Mouse (Mus musculus) kidney, embryonic 16.5 days (tissue): ENCODE measurements around the gene Hmg20b. TPM values are rescaled to one million over a fixed set of nuclear protein-coding genes. Genes with fewer than 3 reads are reported as not detected.

Experiments used
- ATAC-seq: fragments of 200-750 bp; cut with Nextera tagmentation; 2 replicates; pipeline ENCODE4 v1.8.0; 2017; ENCODE audit warnings: moderate TSS enrichment; ENCODE audit not compliant: low FRiP score, low TSS enrichment
- H3K27ac ChIP-seq: fragments of 300-500 bp; sonication (generic); 2 replicates; pipeline ENCODE4 v1.5.1; 2014; ENCODE audit warnings: low read length
- H3K27me3 ChIP-seq: fragments of 300-500 bp; sonication (generic); 2 replicates; pipeline ENCODE4 v1.6.1; 2014; ENCODE audit warnings: low read length, control low read depth, mixed read lengths; ENCODE audit not compliant: insufficient read depth
- H3K36me3 ChIP-seq: fragments of 300-500 bp; sonication (generic); 2 replicates; pipeline ENCODE4 v1.6.1; 2014; ENCODE audit warnings: low read length, control low read depth, mixed read lengths; ENCODE audit not compliant: insufficient read depth
- H3K4me1 ChIP-seq: fragments of 300-500 bp; sonication (generic); 2 replicates; pipeline ENCODE4 v1.6.1; 2014; ENCODE audit warnings: low read length, control low read depth, mixed read lengths; ENCODE audit not compliant: insufficient read depth
- H3K4me2 ChIP-seq: fragments of 300-500 bp; sonication (generic); replicated peaks from 2 replicates; pipeline ENCODE4 v1.6.1; 2014; ENCODE audit warnings: low read depth, low read length
- H3K4me3 ChIP-seq: fragments of 300-500 bp; sonication (generic); 2 replicates; pipeline ENCODE4 v1.5.1; 2014; ENCODE audit warnings: mild to moderate bottlenecking, low read length
- H3K9ac ChIP-seq: fragments of 300-500 bp; sonication (generic); replicated peaks from 2 replicates; pipeline ENCODE4 v1.6.1; 2014; ENCODE audit warnings: low read length
- H3K9me3 ChIP-seq: fragments of 300-500 bp; sonication (generic); 2 replicates; pipeline ENCODE4 v1.6.1; 2016; ENCODE audit warnings: low read length, control low read depth
- WGBS: fragments of 180-500 bp; shearing (Covaris S2); extraction: QIAGEN DNeasy Blood & Tissue Kit; methylation state at CpG from one replicate; pipeline ENCODE4 v1.1.7; 2014; 5-methylcytosine and 5-hydroxymethylcytosine counted together
- polyA plus RNA-seq: library from polyadenylated mRNA; unstranded; fragments of >200 nt; fragmentation: Nextera tagmentation; extraction: Ambion mirVana; gene quantifications from 2 replicates; pipeline ENCODE4 v1.2.1, GENCODE M21; 2015

The Hmg20b gene
- polyA plus RNA-seq, 1 experiment from 2014 or later, result 90.6 TPM

DNA sequence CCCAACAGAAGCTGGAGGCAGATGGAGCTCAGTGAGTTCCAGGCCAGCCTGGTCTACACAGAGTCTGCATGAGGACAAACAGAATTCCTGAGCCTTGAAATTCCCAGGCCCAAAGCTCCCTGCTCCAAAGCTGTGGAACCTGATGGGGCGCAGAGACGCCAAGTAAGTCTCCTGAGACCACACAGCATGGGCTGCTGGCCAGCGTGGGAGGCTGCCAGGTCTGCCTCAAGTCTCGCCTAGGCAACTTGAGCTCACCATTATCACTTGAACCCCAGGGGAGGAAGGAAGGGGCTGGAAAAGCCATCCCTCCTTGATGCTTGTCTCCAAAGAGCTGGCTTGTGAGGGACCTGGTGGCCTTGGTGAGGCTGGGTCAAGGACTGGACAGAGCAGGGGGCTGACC, 20.3 kb downstream of the Hmg20b start:
- H3K4me1 ChIP-seq, result peaks cover 39% of the 10 kb centered on the region

DNA sequence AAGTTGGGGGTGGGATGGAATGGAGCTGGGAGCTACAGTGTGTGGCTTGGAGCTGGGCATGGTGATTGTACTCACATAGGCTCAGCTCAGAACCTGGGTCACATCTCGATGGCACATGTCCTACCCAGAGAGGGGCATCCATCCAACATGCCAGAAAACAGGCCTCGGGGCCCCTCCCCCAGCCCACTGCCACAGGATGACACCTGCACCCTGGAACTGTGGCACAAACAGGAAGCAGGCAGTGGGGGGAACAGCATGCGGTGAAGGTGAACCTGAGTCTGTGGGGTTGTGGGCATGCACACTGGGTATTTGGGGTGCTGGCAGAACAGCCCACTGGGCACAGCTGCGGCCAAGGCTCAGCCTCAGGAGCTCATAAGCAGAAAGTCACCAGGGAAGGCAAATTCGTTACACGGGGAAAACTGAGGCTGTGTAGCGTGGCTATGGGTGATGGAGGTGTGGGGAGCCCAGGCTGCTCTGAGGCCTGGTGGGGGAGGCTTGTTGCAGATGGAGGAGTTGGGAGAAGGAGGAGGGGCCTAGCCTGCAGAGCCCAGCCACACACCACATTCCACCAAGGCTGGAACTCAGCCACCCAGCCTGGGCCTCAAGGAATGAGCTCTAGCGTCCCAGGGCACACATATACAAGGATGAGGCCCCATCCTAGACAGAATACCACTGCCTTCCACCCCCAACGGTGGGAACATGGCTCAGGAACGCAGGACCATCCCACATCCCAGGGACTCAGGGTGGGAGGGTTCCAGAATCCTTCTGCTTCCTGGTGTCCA, 20.9 kb downstream of the Hmg20b start:
- 0 out of 2 replicates have a peak, but pooled peaks cover 4% of the 10 kb centered on the region for H3K27me3 ChIP-seq
- H3K4me3 ChIP-seq, result peak overlapping the region; percentile 26
- H3K9ac ChIP-seq, result peak overlapping the region; percentile 31
- H3K36me3 ChIP-seq, result peaks cover 29% of the 10 kb centered on the region
- H3K4me2 ChIP-seq, result peak overlapping the region; percentile 34
- peak overlapping the region; percentile 89 for H3K27ac ChIP-seq
- H3K4me1 ChIP-seq, result peaks cover 33% of the 10 kb centered on the region
- 50% methylated on average over 10 of the region's 10 CpGs for WGBS
- H3K9me3 ChIP-seq, result no peaks in the 10 kb centered on the region
- peak; percentile 69 for ATAC-seq

More for the DNA sequence above, 20.3 kb downstream of the Hmg20b start:
- peak overlapping the region; percentile 14 for H3K9ac ChIP-seq
- peaks cover 23% of the 10 kb centered on the region for H3K36me3 ChIP-seq
- H3K4me3 ChIP-seq, result peak overlapping the region; percentile 26; the same call in 1 of the 2 replicates
- no peak for ATAC-seq
- H3K9me3 ChIP-seq, result no peaks in the 10 kb centered on the region
- H3K4me2 ChIP-seq, result peak overlapping the region; percentile 34
- 58% methylated on average over 4 of the region's 4 CpGs for WGBS
- peak overlapping the region; percentile 89 for H3K27ac ChIP-seq
- 0 out of 2 replicates have a peak, but pooled peaks cover 4% of the 10 kb centered on the region for H3K27me3 ChIP-seq

DNA sequence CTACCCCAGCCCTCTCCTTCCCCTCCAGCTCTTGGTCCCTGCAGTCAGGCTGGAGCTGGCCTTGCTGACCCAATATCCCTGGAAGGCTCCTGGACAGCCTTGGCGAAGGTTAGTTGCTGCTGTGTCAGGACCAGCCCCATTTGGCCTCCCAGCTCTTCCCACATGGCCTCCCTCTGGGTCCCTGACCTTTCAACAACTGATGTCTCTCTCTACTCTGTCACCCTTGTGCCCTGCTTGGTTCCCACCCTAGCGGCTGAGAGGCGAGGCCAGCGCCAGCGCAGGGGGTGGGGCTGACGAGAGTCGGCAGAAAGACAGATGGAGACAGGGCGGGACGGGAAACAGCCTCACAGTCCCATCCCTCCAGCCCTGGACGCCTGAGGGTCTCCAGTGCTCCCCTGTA, 21.9 kb downstream of the Hmg20b start, which contains the start of gene Tbxa2r:
Tbxa2r (plus strand) TSS at position 346 of the 400 bp plus-strand sequence.
- no peaks in the 10 kb centered on the region for H3K9me3 ChIP-seq
- H3K4me1 ChIP-seq, result peaks cover 29% of the 10 kb centered on the region
- 0 out of 2 replicates have a peak, but pooled peaks cover 4% of the 10 kb centered on the region for H3K27me3 ChIP-seq
- H3K4me2 ChIP-seq, result peak within 1 kb of the TSS; percentile 34
- peak; percentile 39 for ATAC-seq
- peak within 1 kb of the TSS; percentile 31 for H3K9ac ChIP-seq
- H3K36me3 ChIP-seq, result peaks cover 39% of the 10 kb centered on the region
- WGBS, result 12% methylated on average over 10 of the region's 10 CpGs
- peak within 1 kb of the TSS; percentile 89 for H3K27ac ChIP-seq
- H3K4me3 ChIP-seq, result peak within 1 kb of the TSS; percentile 26

DNA sequence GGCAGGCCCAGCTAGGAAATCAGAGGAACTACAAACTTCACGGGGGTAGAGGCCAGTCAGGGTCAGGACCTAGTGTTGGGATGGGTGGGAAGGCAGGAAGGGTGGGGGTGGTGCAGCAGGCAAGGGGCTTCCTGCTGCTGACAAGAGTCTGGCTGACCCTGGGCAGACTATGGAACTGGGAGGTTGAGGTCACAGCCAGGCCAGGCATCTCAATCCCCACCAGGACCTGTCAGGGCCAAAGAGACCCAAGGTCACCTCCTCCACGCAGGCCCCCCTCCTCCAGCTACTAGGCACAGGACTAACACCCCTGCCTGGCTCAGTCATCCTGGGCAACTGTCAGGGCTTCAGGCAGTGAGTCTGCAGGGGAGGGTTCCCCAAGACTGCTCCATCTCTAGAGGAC, 22.3 kb downstream of the Hmg20b start:
- Histone ChIP-seq H3K9me3 (no peaks in the 10 kb centered on the region), H3K4me3 (no peak overlapping the region), H3K27ac (peak overlapping the region; percentile 89), H3K4me2 (peak overlapping the region; percentile 34; the same call in 1 of the 2 replicates), H3K36me3 (peaks cover 43% of the 10 kb centered on the region), H3K9ac (0 out of 2 replicates have a peak overlapping the region, but pooled peaks have one; percentile 3), H3K4me1 (peaks cover 29% of the 10 kb centered on the region), H3K27me3 (0 out of 2 replicates have a peak, but pooled peaks cover 3% of the 10 kb centered on the region)
- no peak for ATAC-seq
- WGBS, result 12% methylated on average over 2 of the region's 2 CpGs

DNA sequence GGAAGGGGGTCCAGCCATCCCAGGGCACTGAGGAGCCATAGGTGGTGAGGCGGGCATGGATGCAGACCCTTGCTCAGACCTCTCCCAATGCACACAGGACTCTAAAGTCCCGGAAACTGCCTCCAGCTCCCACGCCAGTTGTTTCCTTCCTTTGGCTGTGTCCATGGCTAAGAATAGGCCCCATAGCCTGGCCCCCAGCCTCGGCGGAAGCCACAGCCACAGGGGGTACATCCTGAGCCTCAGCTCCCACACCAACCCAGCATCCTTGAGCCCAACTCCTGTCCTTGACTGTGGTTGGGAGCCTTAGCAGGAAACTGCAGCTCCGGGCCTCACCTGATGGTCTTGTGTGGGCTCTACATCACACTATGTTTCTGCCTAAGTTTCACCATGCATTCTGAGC, 23.4 kb downstream of the Hmg20b start:
- Histone ChIP-seq H3K4me1 (peaks cover 33% of the 10 kb centered on the region), H3K27ac (peak overlapping the region; percentile 76), H3K9ac (no peak overlapping the region), H3K4me3 (no peak overlapping the region), H3K9me3 (no peaks in the 10 kb centered on the region), H3K27me3 (no peaks in the 10 kb centered on the region), H3K36me3 (peaks cover 51% of the 10 kb centered on the region), H3K4me2 (no peak overlapping the region)
- WGBS, result 76% methylated on average over 6 of the region's 6 CpGs
- peak; percentile 17; the same call in 1 of the 2 replicates for ATAC-seq

DNA sequence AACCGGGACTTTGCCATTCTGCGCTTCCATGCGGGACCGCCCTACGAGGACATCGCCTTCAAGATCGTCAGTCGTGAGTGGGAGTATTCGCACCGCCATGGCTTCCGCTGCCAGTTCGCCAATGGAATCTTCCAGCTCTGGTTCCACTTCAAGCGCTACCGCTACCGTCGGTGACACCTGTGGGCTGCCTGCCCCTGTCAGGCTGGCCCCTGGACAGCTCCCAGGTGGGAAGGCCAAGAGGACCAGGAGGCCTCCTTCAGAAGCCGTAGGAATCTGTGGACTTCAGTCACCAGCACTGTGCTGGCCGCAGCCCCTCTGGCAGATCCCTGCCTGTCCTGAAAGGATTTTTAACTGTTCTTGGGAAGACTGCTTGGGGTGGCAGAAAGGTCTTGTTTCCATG, 24.5 kb downstream of the Hmg20b start:
- H3K27ac ChIP-seq, result peak overlapping the region; percentile 76; the same call in 1 of the 2 replicates
- H3K4me1 ChIP-seq, result peaks cover 37% of the 10 kb centered on the region

DNA sequence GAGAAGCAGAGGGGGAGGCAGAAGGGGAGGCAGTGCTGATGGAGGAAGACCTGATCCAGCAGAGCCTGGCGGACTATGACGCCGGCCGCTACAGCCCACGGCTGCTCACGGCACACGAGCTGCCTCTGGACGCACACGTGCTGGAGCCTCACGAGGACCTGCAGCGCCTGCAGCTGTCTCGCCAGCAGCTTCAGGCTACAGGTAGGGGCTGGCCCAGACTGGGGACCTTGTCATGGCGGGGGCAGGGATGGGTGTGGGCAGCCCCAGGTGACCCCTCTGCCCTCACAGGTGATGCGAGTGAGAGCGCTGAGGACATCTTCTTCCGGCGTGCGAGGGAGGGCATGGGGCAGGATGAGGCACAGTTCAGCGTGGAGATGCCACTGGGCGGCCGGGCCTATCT, 25.1 kb downstream of the Hmg20b start:
- H3K4me2 ChIP-seq, result no peak overlapping the region
- ATAC-seq, result no peak
- H3K36me3 ChIP-seq, result peaks cover 51% of the 10 kb centered on the region
- no peak overlapping the region for H3K9ac ChIP-seq
- H3K4me1 ChIP-seq, result peaks cover 36% of the 10 kb centered on the region
- H3K27ac ChIP-seq, result no peak overlapping the region
- no peaks in the 10 kb centered on the region for H3K27me3 ChIP-seq
- no peaks in the 10 kb centered on the region for H3K9me3 ChIP-seq
- H3K4me3 ChIP-seq, result no peak overlapping the region
- WGBS, result 89% methylated on average over 21 of the region's 21 CpGs

More for the DNA sequence above, 24.5 kb downstream of the Hmg20b start:
- no peak overlapping the region for H3K4me3 ChIP-seq
- no peaks in the 10 kb centered on the region for H3K9me3 ChIP-seq
- H3K9ac ChIP-seq, result no peak overlapping the region
- H3K36me3 ChIP-seq, result peaks cover 51% of the 10 kb centered on the region
- no peak overlapping the region for H3K4me2 ChIP-seq
- no peak for ATAC-seq
- 89% methylated on average over 18 of the region's 18 CpGs for WGBS
- no peaks in the 10 kb centered on the region for H3K27me3 ChIP-seq

DNA sequence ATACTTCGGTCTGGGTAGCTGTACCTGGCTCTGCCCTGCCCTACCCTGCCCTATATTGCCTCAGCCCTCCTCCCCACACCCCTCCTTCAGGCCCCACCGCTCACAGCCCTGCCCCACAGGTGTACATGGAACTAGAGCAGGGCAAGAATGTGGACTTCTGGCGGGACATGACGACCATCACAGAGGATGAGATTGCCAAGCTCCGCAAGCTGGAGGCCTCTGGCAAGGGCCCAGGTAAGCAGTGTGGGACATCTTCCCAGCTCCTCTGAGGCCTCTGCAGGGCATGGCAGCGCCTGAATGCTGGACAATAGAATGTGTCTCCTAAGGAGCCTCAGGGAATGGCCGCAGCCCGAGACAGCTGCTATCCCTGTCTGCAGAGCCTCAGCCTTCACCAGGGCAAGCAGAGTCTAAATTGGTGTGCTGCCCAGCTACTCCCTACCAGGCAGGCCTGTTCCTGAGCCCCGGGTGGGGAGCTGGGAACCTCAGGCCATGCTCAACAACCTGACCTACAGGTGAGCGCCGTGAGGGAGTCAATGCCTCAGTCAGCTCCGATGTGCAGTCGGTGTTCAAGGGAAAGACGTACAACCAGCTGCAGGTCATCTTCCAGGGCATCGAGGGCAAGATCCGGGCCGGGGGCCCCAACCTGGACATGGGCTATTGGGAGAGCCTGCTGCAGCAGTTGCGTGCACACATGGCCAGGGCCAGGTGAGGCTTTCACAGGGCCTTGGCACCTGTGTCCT, 26.3 kb downstream of the Hmg20b start:
- WGBS, result 94% methylated on average over 18 of the region's 18 CpGs

DNA sequence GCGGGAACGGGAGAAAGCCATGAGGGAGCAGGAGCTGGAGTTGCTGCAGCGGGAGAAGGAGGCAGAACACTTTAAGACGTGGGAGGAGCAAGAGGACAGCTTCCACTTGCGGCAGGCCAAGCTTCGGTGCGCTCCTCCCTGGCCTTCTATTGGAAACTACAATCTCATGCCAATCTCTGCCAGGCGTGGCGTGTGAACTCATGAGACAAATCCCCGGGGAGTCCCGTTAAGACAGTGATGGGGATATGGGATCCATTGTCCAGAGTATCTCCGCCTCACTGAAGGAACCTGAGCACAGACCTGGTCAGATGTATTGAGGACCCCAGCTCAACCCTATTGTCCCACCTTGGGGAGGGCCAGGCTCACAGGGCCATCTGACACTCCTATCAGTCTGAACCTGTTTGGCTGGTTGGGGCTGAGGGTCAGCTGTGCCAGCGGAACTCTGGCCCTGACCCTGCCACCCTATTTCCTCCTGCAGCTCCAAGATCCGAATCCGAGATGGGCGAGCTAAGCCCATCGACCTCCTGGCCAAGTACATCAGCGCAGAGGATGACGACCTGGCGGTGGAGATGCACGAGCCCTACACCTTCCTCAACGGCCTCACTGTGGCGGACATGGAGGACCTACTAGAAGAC, 27.0 kb downstream of the Hmg20b start:
- Histone ChIP-seq H3K4me1 (peaks cover 28% of the 10 kb centered on the region), H3K4me2 (no peak overlapping the region), H3K4me3 (no peak overlapping the region), H3K9me3 (no peaks in the 10 kb centered on the region), H3K27me3 (no peaks in the 10 kb centered on the region), H3K36me3 (peaks cover 52% of the 10 kb centered on the region), H3K27ac (no peak overlapping the region), H3K9ac (no peak overlapping the region)
- no peak for ATAC-seq
- 91% methylated on average over 23 of the region's 23 CpGs for WGBS

More for the DNA sequence above, 26.3 kb downstream of the Hmg20b start:
- no peaks in the 10 kb centered on the region for H3K9me3 ChIP-seq
- H3K4me1 ChIP-seq, result peaks cover 32% of the 10 kb centered on the region
- no peaks in the 10 kb centered on the region for H3K27me3 ChIP-seq
- no peak for ATAC-seq
- no peak overlapping the region for H3K27ac ChIP-seq
- no peak overlapping the region for H3K4me3 ChIP-seq
- H3K4me2 ChIP-seq, result no peak overlapping the region
- H3K9ac ChIP-seq, result no peak overlapping the region
- H3K36me3 ChIP-seq, result peaks cover 51% of the 10 kb centered on the region
